Mouse (Mus musculus): ENCODE results near the gene Faap24. TPM values are rescaled to one million over a fixed set of nuclear protein-coding genes. Genes with fewer than 3 reads are reported as not detected.

Faap24 gene
- total RNA-seq, 1 experiment from 2014 or later = 14.1 TPM

Other genes with a start within 250 kb of the Faap24 start
- gene Slc7a10, start 210.5 kb downstream of the Faap24 start, total RNA-seq (2017) = not detected in 2 replicates
- gene Lrp3, start 181.3 kb downstream of the Faap24 start, total RNA-seq (2017) = not detected in 2 replicates
- 14.1 and 14.9 TPM in 2 replicates for gene Gpatch1, start 78.4 kb downstream of the Faap24 start, total RNA-seq (2017)
- 1.5 and 1.9 TPM in 2 replicates for gene Rhpn2, start 62.7 kb downstream of the Faap24 start, total RNA-seq (2017)
- 48.5 and 51.8 TPM in 2 replicates for gene Cep89, start 199 bp upstream of the Faap24 start, total RNA-seq (2017)
- gene Slc7a9, start 52.0 kb upstream of the Faap24 start, total RNA-seq (2017) = not detected in 2 replicates
- gene Tdrd12, start 140.9 kb upstream of the Faap24 start, total RNA-seq (2017) = not detected in 2 replicates
- gene Nudt19, start 159.5 kb upstream of the Faap24 start, total RNA-seq (2017) = 6.1 and 6.4 TPM in 2 replicates
- gene Rgs9bp, start 188.7 kb upstream of the Faap24 start, total RNA-seq (2017) = 0.12 TPM in 1 of 2 replicates, not detected in the other
- gene Ankrd27, start 189.4 kb upstream of the Faap24 start, total RNA-seq (2017) = 21.1 and 21.7 TPM in 2 replicates

Measured in neutrophil, adult 5-6 weeks (primary cell).